Mouse (Mus musculus): ENCODE data around the gene Dmrt2.
A peak's percentile ranks its signal among the peaks of the same experiment; 100 is the strongest.

The Dmrt2 gene

GRCm38 (mm10) chr19:25672101-25672950 is at the start of gene Dmrt2:
Gene Dmrt2, plus strand, starts transcription at chr19:25672411.
- DNase-seq (ENCODE audit: low spot score in 2 of 2), result peak; percentile 39 to 68

- DNase-seq (ENCODE audit: low spot score in 2 of 2), result peak in 1 of 2 experiments; percentile 71
These were observed 43.7 kb upstream of the Dmrt2 start for GRCm38 (mm10) chr19:25628490-25628889.

- DNase-seq (ENCODE audit: low spot score in 2 of 2), result no peak
These were observed 37.1 kb upstream of the Dmrt2 start for GRCm38 (mm10) chr19:25635119-25635518.

- DNase-seq (ENCODE audit: low spot score in 2 of 2), result peak in 1 of 2 experiments; percentile 67
These were observed 36.5 kb upstream of the Dmrt2 start for GRCm38 (mm10) chr19:25635622-25636244.

- DNase-seq (ENCODE audit: low spot score in 2 of 2), result no peak
These were observed 33.3 kb upstream of the Dmrt2 start for GRCm38 (mm10) chr19:25638766-25639361.

GRCm38 (mm10) chr19:25641786-25642185 is 30.4 kb upstream of the Dmrt2 start:
- DNase-seq (ENCODE audit: low spot score in 2 of 2), result no peak

- DNase-seq (ENCODE audit: low spot score in 2 of 2), result no peak
These were observed 25.1 kb upstream of the Dmrt2 start for GRCm38 (mm10) chr19:25647136-25647535.

GRCm38 (mm10) chr19:25648701-25649100 is 23.5 kb upstream of the Dmrt2 start:
- no peak for DNase-seq (ENCODE audit: low spot score in 2 of 2)

GRCm38 (mm10) chr19:25650474-25650873 is 21.7 kb upstream of the Dmrt2 start:
- no peak for DNase-seq (ENCODE audit: low spot score in 2 of 2)

GRCm38 (mm10) chr19:25652560-25652959 is 19.7 kb upstream of the Dmrt2 start:
- no peak for DNase-seq (ENCODE audit: low spot score in 2 of 2)

GRCm38 (mm10) chr19:25654034-25654749 is 18.0 kb upstream of the Dmrt2 start:
- no peak for DNase-seq (ENCODE audit: low spot score in 2 of 2)

- DNase-seq (ENCODE audit: low spot score in 2 of 2), result no peak
These were observed 6.5 kb upstream of the Dmrt2 start for GRCm38 (mm10) chr19:25665486-25666339.

GRCm38 (mm10) chr19:25667836-25668235 is 4.4 kb upstream of the Dmrt2 start:
- no peak for DNase-seq (ENCODE audit: low spot score in 2 of 2)

- no peak for DNase-seq (ENCODE audit: low spot score in 2 of 2)
These were observed 2.5 kb upstream of the Dmrt2 start for GRCm38 (mm10) chr19:25669593-25670248.

GRCm38 (mm10) chr19:25670571-25671285 is 1.5 kb upstream of the Dmrt2 start:
- DNase-seq (ENCODE audit: low spot score in 2 of 2), result no peak

- DNase-seq (ENCODE audit: low spot score in 2 of 2), result no peak
These were observed 530 bp upstream of the Dmrt2 start for GRCm38 (mm10) chr19:25671681-25672080.

GRCm38 (mm10) chr19:25673224-25674055 is 1.2 kb downstream of the Dmrt2 start:
- DNase-seq (ENCODE audit: low spot score in 2 of 2), result no peak

- no peak for DNase-seq (ENCODE audit: low spot score in 2 of 2)
These were observed 1.8 kb downstream of the Dmrt2 start for GRCm38 (mm10) chr19:25674056-25674420.

- DNase-seq (ENCODE audit: low spot score in 2 of 2), result no peak
These were observed 2.5 kb downstream of the Dmrt2 start for GRCm38 (mm10) chr19:25674744-25675143.
